Mouse (Mus musculus): ENCODE data around the gene Gmppb.

The Gmppb gene

GRCm38 (mm10) chr9:108051184-108051930 lies 2.3 kb downstream of the Gmppb start:
- peak; percentile 43 for DNase-seq (ENCODE audit: low read depth, low spot score)

- DNase-seq (ENCODE audit: low read depth, low spot score): no peak
These were observed 2.8 kb downstream of the Gmppb start for GRCm38 (mm10) chr9:108051931-108052220.

GRCm38 (mm10) chr9:108052411-108052810 lies 3.4 kb downstream of the Gmppb start:
- no peak for DNase-seq (ENCODE audit: low read depth, low spot score)

GRCm38 (mm10) chr9:108052885-108053664 lies 4.0 kb downstream of the Gmppb start, which contains the start of gene Amigo3:
Amigo3 (plus strand) TSS chr9:108053159.
- DNase-seq (ENCODE audit: low read depth, low spot score): peak; percentile 98

DNA sequence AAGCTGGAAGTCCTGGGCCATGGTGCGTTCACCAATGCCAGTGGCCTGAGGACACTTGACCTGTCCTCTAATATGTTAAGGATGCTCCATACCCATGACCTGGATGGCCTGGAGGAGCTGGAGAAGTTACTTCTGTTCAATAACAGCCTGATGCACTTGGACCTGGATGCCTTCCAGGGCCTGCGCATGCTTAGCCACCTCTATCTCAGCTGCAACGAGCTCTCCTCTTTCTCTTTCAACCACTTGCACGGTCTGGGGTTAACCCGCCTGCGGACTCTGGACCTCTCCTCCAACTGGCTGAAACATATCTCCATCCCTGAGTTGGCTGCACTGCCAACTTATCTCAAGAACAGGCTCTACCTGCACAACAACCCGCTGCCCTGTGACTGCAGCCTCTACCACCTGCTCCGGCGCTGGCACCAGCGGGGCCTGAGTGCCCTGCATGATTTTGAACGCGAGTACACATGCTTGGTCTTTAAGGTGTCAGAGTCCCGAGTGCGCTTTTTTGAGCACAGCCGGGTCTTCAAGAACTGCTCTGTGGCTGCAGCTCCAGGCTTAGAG lies 4.7 kb downstream of the Gmppb start:
- DNase-seq (ENCODE audit: low read depth, low spot score): no peak

DNA sequence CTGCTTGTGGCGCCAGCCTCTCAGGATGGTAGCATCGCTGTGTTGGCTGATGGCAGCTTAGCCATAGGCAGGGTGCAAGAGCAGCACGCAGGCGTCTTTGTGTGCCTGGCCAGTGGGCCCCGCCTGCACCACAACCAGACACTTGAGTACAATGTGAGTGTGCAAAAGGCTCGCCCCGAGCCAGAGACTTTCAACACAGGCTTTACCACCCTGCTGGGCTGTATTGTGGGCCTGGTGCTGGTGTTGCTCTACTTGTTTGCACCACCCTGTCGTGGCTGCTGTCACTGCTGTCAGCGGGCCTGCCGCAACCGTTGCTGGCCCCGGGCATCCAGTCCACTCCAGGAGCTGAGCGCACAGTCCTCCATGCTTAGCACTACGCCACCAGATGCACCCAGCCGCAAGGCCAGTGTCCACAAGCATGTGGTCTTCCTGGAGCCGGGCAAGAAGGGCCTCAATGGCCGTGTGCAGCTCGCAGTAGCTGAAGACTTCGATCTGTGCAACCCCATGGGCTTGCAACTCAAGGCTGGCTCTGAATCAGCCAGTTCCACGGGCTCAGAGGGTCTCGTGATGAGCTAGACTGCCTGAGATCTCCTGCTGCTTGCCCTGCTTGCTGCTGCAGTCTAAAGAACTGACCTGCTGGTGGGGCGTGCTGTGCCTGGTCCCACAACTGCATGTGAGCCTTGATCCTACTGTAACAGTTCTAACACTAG lies 5.4 kb downstream of the Gmppb start:
- DNase-seq (ENCODE audit: low read depth, low spot score): no peak

DNA sequence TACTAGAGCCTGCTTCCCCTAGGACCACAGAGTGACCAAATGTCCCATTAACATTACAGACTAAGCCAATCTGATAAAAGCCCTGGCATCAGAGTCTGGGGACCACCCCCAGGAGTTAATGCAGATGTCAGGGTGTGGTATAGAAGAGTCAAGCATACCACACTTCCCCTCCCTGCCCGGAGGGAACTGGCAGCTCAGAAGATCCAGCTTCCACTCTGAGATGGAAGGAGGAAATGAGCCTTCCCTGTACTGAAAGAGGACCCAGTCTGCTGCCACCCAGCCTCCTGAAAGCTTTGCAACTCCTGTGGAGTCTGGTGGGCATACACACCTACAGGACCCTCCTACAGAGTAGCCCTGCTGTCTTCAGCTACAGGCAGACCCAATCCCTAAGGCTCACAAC lies 6.0 kb downstream of the Gmppb start:
- no peak for DNase-seq (ENCODE audit: low read depth, low spot score)

GRCm38 (mm10) chr9:108055661-108056237 lies 6.7 kb downstream of the Gmppb start:
- DNase-seq (ENCODE audit: low read depth, low spot score): no peak

GRCm38 (mm10) chr9:108056361-108057261 lies 7.6 kb downstream of the Gmppb start:
- no peak for DNase-seq (ENCODE audit: low read depth, low spot score)

- DNase-seq (ENCODE audit: low read depth, low spot score): no peak
These were observed 8.2 kb downstream of the Gmppb start for GRCm38 (mm10) chr9:108057262-108057562.

DNA sequence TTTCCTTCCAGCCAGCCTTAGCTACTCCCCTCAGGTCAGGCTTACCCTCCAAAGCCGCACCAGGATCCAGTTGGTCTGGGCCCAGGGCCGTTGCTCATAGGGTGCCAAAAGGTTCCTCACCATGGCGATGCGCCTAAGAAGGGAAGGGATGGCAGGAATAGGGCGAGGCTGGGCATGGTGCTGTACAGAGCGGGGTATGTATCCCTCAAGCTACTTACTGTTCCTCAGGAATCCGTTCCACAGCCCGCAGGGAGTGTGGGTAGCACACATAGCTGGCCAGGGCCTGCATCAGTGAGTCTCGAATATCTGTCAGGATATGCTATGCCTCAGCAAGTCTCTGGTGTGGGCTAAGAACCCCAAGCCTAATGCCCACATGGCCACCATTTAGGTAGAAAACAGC lies 9.2 kb downstream of the Gmppb start:
- DNase-seq (ENCODE audit: low read depth, low spot score): no peak

- DNase-seq (ENCODE audit: low read depth, low spot score): no peak
These were observed 13.1 kb downstream of the Gmppb start for GRCm38 (mm10) chr9:108062142-108062541.

DNA sequence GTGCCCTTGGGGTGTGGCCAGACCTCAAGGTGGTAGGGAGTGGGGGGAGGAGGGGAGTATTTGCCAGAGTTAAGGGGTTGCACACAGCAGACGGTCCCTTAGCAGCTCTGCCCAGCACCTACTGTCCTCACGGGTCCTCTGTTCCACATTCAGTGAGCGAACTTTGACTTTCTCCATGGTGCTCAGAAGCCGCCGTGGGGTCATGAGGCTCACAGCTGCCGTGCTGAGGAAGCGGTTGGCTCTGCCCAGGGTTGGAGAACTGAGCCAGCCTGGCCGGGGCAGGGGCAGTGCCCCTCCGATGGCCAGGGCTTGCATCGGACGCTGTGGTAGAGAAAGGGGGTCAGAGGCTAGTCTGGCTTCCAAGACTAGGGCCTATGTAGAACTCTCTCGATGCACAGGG lies 14.3 kb downstream of the Gmppb start:
- DNase-seq (ENCODE audit: low read depth, low spot score): no peak

- DNase-seq (ENCODE audit: low read depth, low spot score): peak; percentile 92
These were observed 16.5 kb downstream of the Gmppb start for GRCm38 (mm10) chr9:108065491-108066011.

- no peak for DNase-seq (ENCODE audit: low read depth, low spot score)
These were observed 18.2 kb downstream of the Gmppb start for GRCm38 (mm10) chr9:108067199-108067598.

GRCm38 (mm10) chr9:108067900-108068299 lies 18.9 kb downstream of the Gmppb start:
- peak; percentile 96 for DNase-seq (ENCODE audit: low read depth, low spot score)

DNA sequence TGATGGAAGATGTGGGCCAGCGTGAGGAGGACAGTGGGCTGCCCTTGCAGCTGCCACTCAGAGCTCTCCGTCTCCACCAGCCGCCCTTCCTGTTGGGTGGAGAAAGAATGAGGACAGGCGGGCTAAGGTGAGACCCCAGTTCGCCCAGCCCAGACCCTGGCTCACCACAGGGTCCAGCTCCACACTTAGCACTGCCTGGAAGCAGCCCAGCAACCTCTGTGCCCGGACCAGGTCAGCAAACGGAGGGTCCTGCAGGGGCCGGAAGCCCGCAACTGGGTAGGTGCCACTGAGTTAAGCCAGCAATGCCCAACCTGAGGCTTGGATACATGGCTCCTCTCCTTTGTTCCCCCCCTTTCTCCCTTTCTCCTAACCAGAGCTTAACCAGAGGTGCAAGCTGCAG lies 20.0 kb downstream of the Gmppb start:
- DNase-seq (ENCODE audit: low read depth, low spot score): no peak

GRCm38 (mm10) chr9:108069529-108069928 lies 20.5 kb downstream of the Gmppb start:
- no peak for DNase-seq (ENCODE audit: low read depth, low spot score)

DNA sequence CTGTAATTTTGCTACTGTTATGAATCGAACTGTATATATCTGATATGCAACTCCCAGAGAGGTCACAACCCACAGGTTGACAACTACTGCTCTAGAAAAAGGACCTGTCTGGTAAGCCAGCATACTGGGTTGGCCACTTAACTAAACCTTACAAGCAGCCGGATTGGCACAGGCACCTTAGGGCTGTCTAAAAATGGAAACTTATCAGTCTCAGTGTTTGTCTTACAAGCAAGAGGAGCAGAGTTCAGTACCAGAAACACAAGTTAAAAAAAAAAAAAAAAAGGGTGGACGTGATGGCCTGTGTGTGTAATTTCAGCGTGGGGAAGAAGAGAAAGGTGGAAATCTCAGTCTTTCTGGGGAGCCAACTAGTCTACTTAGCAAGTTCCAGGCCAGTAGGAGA lies 22.8 kb downstream of the Gmppb start:
- no peak for DNase-seq (ENCODE audit: low read depth, low spot score)

DNA sequence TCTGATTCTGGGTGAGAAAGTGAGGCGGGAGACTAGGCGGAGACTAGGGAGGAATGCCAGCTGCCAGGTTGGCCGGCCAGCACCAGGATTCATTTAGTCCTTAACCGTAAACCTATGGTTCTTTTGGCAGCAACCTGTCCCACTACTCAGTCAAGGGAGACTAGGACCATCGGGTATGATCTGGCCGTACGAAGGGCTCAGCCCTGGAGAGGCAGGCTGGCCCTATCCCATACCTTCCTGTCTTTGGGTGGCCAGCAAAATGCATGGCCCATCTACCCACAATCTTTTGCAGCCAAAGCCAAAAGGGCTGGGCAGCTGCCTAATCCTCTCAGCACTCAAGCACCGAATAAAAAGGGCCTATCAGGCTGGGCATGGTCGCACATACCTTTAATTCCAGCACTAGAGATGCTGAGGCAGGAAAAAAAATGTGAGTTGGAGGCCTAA lies 23.5 kb downstream of the Gmppb start:
- DNase-seq (ENCODE audit: low read depth, low spot score): peak; percentile 83
